Mouse (Mus musculus) G1E (cell line): ENCODE data around the gene Cep112.

Experiments
- CTCF ChIP-seq: IDR thresholded peaks from 2 replicates; pipeline ENCODE4 v1.5.1; 2012; ENCODE audit warnings: low read depth, low read length, inconsistent platforms, mixed read lengths
- GATA1 ChIP-seq: IDR thresholded peaks from 2 replicates; pipeline ENCODE4 v1.6.1; 2012; ENCODE audit warnings: borderline replicate concordance, low read length, inconsistent platforms, mixed read lengths
- GATA2 ChIP-seq: IDR thresholded peaks from 2 replicates; pipeline ENCODE4 v1.6.1; 2012; ENCODE audit warnings: low read depth, low read length, inconsistent platforms, borderline replicate concordance
- POLR2AphosphoS5 ChIP-seq: IDR thresholded peaks from 2 replicates; pipeline ENCODE4 v1.6.1; 2012; ENCODE audit warnings: low read depth, low read length, inconsistent platforms; ENCODE audit not compliant: insufficient replicate concordance
- TAL1 ChIP-seq: conservative IDR thresholded peaks from 2 replicates; pipeline ENCODE4 v1.6.1; 2012; ENCODE audit warnings: low read depth, low read length, inconsistent platforms, mixed read lengths

DNA sequence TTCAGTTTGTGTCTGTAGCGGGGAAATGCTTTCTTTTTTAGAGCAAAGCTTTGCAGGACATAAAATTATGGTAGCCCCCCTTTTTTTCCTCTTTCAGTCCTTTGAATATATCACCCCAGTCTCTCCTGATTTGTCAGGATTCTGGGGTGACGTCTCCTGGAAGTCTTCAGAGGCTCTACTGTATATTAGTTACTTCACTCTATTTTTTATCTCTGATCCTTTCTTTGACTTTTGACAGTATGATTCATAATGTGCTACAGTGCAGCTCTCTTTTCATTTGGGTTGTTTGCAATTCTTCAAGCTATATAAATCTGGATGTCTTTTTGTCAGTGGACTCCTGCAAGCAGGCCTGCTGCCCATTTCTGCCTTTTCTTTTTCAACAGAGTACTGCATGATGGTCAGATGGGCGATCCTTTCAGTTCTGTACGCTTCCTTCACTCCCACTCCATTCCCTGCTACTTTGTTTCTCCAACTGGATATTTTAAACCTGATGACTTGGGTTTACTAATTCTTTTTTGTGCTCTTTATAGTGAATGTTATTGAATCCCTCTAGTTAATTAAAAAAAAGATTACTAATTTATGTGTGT is 39.8 kb downstream of the Cep112 start:
- no peak for TF ChIP-seq CTCF
- TF ChIP-seq POLR2AphosphoS5, result no peak
- TF ChIP-seq TAL1, result no peak
- no peak for TF ChIP-seq GATA1
- no peak for TF ChIP-seq GATA2
